Mouse (Mus musculus) layer of hippocampus, postnatal 25 days (tissue): ENCODE data around the gene Anpep. TPM values are rescaled to one million over a fixed set of nuclear protein-coding genes. Genes with fewer than 3 reads are reported as not detected.
A peak's percentile ranks its signal among the peaks of the same experiment; 100 is the strongest.
"Not testable (repeated sequence)": the region's sequence is repeated elsewhere in the genome, so short reads cannot be mapped to it uniquely, and the experiment has no call there.

Source experiments
- DNase-seq, 2 experiments: peaks; one replicate each; pipeline ENCODE4 v3.0.0; 2022; ENCODE audit warnings: mixed read lengths in 2 of 2, low spot score in 1 of 2; ENCODE audit errors: extremely low spot score in 1 of 2
- total RNA-seq, 2 experiments: library from RNA; stranded (reverse); gene quantifications; 2 replicates each; pipeline ENCODE4 v1.2.3; 2021

The Anpep gene
- total RNA-seq, 2 experiments from 2014 or later: 2.9 to 4.3 TPM

DNA sequence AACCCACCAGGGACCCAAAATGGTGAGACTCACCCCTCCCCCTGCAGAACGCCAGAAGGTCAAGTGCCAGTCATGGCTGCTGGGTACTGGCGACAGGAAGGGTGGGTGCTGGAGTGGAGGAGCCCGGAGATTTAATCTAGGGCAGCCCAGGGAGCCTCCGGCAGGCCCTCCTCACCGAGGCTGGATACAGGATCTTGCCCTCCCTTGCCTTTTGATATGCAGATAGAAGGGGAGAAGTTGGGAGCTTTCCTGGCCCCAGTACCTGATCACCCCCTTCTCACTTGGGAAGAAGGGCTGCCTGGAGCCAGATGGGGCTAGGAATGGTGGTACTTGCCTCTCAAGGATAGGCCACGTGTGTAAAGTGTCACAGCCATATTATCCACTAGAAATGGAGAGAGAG is 42.5 kb downstream of the Anpep start:
- no peak for DNase-seq

DNA sequence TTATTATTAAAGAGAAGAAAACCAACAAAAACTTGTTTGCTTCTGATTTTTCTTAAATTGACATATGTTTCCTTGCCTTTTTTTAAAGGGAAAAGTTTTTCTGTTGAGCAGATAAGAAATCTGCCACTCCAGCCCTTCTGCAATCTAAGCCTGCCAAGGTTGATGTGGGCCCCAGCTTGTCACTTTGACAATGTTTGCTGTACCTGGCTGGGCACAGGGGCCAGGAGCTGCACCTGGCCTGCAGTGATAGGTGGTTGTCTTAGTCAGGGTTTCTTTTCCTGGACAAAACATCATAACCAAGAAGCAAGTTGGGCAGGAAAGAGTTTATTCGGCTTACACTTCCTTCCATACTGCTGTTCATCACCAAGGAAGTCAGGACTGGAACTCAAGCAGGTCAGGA is 47.5 kb downstream of the Anpep start:
- DNase-seq: no peak

DNA sequence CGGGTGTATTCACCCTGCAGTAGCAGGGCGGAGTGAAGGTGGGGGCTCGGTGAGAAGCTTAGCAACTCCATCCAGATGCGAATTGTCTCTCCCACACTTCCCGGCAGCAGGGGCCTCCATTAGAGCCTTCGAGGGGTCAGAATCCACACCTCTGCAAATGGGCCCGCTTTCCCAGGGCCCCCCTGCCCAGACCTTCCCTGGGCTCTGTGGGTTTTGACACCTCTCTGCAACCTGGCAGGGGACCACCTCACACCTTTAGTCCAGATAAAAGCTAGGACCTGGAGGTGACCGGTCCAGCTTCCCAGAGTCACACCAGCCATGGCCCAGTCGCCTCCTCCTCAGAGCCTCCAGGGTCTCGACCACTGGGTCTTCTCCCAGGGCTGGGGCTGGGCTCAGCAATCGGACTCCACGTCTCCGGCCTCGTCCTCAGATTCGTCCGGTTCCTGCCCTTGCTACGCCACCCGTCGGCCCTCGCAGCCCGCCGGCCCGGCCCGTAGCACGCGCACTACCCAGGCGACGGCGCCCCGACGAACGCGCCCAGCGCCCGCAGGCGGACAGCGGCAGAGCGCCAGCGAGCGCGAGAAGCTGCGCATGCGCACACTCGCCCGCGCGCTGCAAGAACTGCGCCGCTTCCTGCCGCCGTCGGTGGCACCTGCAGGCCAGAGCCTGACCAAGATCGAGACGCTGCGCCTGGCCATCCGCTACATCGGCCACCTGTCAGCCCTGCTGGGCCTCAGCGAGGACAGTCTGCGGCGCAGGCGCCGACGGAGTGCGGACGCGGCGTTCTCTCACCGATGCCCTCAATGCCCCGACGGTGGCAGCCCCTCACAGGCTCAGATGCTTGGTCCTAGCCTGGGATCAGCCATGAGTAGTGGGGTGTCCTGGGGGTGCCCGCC is 50.0 kb downstream of the Anpep start, which contains the start of gene Mesp2:
Gene Mesp2, plus strand, starts transcription at position 117 of the 896 bp plus-strand sequence.
- peak; percentile 68 to 69 for DNase-seq

DNA sequence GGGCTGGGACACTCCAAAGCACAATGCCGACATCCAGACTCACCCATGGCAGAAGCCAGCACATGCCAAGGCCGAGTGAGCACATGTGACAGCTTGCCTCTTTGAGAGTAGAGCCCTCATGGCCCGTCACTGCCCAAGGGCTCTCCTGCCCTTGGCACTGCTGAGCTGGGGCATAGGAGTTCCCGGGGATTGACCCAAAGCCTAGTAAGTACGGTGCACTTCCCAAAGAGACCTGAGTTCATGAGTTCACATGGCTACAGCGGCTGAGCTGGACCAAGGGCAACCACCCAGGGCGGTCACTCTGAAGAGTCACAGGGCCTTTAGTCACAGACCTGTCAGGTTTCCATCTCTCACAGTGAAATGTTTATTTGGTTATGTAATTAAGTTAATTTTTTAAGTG is 52.3 kb downstream of the Anpep start:
- DNase-seq: no peak

DNA sequence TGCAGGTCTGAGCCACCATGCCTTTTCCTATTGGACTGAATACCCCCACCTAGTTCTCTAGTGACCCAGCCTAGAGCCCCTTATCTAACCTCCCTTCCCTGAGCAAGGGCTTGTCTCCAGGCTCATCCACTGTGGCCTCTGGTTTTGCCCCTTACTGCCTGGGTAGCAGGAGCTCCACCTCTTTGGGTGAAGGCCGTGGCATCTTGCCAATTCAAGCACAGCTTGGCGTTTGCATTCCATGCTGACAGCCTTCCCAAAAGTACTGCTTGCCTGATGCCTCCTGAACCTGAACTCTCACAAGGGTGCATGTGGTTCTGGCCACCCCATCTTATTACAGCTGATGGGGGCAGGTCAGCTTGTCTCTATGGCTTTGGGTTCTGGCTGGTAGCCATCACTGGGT is 57.0 kb downstream of the Anpep start:
- DNase-seq: no peak

DNA sequence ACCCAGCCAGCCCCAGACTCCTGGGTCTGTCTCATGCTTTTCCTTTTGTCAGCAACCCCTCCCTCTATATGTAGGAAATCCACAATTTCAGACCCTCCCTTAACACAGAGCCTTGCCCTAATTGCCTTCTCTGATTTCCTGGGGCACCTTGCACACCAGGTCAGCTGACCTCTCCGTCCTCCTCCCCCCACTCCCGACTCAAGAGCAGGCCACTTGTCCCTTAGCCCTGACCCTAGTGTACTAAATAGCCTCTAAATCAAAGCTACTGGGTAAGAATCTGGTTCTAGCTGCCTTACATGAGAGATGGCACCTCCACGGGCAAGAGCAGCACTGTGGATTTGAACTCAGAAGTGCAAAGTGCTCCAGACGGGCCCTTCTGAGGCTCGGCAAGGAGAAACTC is 58.8 kb downstream of the Anpep start:
- no peak for DNase-seq

DNA sequence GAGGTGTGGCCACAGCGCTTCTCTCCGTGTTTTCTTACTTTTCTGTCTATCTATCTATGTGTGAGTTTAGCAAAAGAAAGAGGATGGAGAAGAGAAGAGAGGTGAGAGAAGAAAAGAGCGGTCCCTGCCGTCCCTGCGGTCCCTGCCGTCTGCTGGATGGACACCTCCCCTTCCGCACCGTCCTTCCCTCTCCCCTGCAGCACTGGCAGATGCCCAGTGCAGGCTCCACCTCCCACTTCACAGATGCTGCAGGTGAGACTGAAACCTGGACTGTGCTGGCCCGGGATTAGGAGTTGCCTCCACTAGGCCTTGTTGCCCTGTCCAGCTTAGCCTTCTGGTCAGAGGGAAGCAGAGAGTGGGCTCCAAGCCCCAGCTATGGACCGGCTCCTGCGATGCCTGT is 59.5 kb downstream of the Anpep start:
- no peak for DNase-seq

DNA sequence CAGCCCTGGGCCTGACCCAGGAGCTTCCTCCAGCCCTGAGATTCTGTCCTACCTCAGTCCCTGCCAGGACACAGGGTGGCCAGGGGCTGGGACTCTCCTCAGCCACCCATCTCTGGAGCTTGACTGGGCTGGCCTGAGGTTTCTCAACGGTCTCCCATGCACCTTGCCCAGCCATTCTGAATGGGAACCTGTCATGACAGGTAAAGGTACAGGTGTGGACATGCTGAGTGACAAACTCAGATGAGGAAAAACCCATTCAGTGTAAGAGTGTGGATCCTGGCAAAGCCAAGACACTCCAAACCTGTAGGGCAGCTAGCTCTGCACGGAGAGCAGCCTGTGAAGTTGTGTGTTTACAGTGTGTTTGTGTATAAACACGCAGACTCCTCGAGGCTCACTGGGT is 60.5 kb downstream of the Anpep start:
- DNase-seq: no peak

DNA sequence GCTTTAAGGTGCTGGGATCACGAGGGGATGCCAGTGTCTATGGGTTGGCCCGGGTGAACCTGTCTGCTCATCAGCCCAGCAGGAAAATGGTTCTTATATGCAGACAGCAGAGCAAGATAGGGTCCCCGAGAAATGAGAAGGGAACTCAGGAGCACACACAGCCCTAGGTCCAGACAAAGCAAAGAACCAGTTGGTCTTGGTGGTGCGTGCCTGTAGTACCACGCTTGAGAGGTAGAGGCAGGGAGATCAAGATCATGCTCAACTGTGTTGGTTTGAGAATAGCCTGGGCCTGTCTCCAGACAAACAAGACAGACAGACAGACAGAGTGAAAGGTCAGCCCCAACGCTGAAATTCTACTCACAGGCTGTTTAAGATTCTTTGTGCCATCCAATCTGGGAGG is 61.4 kb downstream of the Anpep start:
- no peak for DNase-seq

DNA sequence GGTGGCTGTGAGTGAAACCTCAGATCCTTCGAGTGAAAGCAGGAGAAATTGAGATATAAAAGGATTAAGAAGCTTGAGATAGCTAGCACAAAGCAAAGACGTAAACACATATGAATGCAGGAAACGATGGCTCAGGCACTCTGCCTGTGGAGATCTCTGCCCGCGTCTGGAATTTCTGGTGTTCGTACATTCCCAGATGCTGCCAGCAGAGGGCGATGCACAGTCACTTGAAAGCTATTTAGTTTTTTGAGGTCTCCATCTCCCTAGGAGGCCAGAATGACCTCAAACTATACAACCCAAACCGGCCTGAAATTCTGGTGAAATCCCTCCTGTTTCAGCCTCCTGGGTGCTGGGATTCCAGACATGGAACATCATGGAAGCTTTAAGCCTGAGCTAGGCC is 61.8 kb downstream of the Anpep start:
- DNase-seq: peak; percentile 73 to 90

DNA sequence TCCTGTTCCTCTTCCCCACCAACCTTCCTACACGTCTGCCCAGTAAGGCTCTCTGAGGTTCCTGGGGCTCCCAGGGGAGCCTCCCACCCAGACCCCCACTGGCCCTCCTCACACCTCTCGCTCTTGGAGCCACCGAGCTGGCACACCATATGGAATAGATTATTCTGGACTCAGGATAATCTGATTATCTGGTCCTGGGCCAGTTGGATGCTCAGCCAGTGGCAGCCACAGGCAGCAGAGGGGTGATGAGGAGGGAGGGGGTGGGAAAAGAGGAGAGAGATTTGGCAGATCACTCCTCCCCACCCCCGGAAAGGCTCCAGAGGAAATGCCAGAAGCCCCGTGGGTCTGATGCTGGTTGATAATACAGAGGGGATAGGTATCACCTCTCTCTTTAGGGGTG is 62.3 kb downstream of the Anpep start:
- no peak for DNase-seq

DNA sequence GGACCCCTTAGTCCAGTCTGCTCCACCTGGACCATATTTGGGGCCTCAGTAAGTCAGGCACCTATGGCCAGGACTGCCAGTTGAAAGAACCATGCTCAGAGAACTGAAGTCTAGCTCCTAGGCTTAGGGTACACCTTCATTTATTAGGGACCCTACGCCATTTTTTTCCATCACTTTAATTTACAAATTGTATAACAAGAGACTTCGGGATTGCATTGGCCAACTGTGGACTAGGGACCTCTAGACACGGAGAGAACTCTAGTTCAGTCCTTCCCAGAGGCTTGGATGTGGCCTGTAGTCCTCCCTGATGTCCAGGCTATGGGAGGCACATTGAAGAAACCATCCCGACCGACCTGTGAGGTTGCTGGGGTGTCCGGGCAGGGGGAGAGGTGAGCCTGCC is 67.2 kb downstream of the Anpep start, which contains the start of gene Mesp1:
Gene Mesp1, minus strand, starts transcription at position 101 of the 400 bp plus-strand sequence.
- DNase-seq: no peak

DNA sequence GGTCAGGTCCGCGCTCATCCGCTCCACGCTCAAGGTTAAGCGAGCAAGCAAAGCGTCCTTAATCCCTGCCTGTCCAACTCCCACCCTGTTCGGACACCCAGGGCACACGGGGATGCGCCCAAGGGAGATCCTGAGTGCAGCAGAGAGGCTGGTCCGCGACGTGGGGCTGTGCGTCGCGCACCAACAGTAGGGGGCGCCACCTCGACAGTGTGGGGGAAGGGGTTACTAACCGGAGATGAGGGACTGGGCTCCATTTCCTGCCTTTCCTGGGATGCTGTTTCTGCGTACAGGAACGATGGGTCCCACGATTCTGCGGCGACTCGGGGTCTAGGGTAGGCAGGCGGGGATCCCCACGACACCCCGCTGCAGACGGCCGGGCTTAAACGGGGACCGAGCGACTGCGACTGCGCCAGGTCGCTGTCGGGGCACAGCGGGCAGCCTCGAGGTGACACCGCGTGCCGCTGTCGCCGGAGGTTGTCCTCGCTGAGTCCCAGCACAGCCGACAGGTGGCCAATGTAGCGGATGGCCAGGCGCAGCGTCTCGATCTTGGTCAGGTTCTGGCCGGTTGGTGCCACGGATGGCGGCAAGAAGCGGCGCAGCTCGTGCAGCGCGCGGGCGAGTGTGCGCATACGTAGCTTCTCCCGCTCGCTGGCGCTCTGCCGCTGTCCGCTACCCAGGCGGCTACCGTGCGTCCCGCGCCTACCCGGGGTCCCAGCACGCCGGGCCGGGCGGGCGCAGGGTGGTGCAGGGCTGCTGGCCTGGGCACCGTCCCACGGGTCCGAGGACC is 68.0 kb downstream of the Anpep start:
- DNase-seq: peak; percentile 41 to 53

DNA sequence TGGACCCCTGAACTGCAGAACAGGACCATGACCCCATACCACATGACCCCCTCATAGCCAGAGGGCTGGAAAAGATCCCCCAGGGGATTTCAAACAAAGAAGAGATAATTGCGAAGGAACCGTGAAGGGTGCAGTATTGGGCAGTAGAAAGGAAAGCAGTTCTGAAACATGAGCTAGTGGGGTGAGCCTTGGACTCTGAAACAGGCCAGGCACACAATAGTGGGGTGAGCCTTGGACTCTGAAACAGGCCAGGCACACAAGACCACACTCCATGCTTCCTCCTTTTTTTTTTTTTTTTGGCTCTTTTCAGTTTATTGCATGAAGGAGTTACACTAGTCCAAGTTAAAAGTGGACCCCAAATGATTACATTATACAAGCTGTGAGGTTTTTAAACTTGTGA is 71.0 kb downstream of the Anpep start:
- not testable (repeated sequence) for DNase-seq

DNA sequence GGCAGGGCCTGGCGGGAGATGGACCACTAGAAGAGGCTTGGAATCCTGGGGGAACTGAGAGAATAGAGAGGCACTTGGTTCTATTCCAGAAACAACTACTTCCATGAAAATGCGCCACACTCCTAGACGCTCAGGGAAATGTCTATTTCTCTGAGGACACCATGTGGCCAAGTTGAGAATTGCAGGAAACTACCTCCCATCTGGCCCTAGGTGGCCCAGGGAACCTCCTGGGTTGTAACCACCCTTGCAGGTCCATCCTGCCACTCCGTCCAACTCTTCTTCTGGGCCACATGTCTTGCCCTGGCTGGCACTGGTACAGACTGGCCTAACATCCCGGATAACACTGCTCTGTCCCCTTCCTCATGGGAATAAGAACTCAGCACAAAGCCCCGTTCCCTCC is 74.6 kb downstream of the Anpep start:
- DNase-seq: peak; percentile 40 to 84

DNA sequence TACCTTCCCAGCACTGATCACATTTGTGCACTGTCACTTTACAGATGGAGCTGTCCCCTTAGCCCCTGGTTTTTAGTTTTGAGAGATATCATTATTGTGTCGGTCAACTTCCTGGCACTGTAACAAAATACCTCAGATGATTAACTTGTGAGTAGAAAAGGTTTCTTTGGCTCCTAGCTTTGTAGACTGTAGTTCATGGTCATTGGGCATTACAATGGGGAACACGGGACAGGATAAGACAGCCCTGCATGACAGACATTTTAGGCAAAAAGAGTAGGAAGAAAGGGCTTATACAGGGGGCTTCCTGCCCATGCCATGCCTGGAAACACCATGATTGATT is 78.4 kb downstream of the Anpep start:
- DNase-seq: no peak

DNA sequence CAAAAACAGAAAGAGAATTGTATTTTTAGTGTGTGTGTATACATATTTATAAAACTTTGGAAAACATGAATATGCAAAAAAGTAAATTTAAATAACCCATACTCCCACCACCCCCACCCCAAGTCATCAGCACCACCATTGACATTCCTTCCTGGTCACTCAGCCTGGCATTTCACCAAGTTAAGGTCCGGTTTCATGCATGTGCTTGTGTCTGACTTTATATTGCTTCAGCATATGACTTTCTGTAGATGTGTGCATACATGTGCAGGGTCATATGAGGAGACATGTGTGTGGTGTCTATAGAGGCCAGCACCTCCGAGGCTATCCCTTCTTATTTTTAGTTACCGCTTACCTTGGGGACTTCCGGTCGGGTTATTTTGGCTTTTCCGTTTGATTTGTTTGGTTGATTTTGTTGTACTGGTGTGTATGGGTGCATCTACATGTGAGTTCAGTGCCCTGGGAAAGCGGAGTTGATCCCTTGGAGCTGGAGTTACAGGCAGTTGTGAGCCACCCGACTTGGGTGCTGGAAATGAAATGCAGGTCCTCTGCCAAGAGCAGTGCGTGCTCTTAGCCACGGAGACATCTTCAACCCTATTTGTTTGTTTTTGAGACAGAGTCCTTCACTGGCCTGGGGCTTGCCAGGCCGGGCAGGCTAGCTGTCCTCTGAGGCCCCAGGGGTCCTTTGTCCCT is 78.9 kb downstream of the Anpep start:
- no peak for DNase-seq

DNA sequence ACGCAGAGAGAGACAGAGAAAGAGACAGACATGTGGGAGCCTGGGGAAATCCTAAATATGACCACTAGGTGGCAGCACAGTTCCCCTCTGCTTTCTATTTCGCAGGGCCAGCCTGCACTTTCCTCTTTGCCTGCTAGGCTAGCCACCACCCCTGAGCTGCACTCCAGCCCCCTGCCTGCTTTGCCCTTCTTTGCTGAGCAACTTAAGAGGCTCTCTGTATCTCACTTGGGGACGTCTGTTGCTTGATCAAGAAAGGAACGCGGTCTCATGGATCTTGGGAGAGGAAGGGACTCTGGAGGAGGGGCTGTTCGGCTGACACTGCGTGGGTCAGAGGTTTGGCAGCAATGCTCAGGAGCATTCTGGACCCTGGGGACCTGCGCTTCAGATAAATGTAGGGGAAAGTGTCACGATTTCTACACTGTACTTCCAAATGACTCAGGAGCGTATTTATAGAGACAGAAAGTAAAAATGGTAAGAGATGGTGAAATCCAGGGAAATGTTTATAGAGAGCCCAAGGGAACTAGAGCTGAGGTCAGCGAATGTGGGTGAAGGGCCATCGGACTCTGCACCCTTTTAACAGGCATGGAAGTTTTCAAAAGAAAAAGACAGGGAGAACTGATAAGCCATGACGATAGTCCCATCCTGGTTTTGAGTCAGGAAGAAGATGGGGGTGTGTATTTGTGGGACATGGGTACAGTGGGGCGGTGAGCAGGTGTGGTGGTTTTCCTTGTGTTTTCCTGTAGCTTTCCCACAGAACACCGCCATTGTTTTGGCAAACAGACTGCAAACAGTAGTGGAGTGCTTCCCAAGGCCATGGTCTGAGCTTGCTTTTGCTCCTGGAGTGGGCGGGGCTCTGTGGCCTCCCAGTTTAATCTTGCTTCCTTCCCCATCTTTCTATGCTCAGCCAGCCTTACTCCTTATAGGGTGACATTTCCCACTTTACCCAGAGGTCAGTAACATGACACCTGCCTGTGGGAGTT is 79.9 kb downstream of the Anpep start:
- peak; percentile 66 to 80 for DNase-seq
